Mouse (Mus musculus) adrenal gland, adult 2 months (tissue): ENCODE data around the gene H6pd. TPM values are rescaled to one million over a fixed set of nuclear protein-coding genes. Genes with fewer than 3 reads are reported as not detected.

ENCODE experiments used
- DNase-seq: peaks from one replicate; pipeline ENCODE4 v3.0.0; 2021
- polyA plus RNA-seq: library from polyadenylated mRNA; depleted of rRNA; stranded (reverse); fragments of >200 nt; gene quantifications from 2 replicates; pipeline ENCODE4 v1.2.3, GENCODE M21; 2012
- total RNA-seq, 2 experiments: library from RNA; stranded (reverse); gene quantifications; 2 replicates each; pipeline ENCODE4 v1.2.3; 2021

The H6pd gene
- total and polyA plus RNA-seq, 3 experiments = 120 to 197 (median 154) TPM

GRCm38 (mm10) chr4:150019741-150020380, 11.0 kb upstream of the H6pd start:
- peak; percentile 33 for DNase-seq

DNA sequence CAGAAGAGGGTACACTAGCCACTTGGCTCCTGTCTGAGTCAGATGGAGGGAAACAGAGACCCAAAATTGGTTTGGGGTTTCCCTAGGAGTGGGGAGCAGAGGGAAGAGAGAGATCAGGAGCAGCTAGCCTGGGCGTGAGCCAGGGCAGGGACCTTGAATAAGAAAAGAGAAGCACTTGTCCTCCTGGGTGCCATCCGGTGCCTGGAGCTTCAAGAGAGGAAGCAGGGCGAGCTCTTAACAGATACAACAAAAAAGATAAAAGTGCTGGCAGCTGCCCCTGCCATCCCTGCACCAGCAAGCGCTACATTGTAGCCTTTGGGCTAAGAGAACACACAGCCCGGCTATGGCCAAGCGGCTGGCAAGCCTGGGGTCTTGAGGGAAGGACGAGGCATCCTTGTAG, 6.6 kb upstream of the H6pd start:
- DNase-seq = peak; percentile 64

DNA sequence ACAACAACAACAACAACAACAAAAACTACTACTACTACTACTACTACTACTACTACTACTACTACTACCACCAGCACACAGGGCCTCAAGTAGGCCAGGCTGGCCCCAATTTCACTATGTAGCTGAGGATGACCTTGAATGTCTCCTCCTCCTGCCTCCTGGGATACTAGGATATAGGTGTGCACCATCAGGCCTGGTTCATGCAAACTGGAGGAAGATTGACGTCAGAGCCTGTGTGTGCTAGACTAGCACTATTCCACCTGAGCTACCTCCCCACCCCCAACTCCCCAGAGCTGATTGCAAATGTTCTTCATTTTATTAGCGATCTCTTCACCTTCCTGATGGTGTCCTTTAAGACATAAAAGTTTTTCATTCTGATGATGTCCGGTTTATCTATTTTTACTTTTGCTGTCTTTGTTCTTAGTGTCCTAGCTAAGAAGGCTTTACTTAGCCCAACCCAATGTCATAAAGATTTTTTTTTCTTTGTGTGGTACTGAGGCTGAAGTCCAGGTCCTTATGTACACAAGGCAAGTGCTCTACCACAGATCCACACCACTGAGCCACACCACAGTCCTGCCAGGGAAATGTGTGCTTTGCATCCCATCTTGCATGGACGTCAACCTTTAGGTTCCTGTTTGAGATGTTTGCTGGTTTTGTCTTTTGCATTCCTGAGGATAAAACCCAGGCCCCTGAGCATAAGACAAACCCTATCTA, 5.7 kb upstream of the H6pd start:
- DNase-seq = no peak

DNA sequence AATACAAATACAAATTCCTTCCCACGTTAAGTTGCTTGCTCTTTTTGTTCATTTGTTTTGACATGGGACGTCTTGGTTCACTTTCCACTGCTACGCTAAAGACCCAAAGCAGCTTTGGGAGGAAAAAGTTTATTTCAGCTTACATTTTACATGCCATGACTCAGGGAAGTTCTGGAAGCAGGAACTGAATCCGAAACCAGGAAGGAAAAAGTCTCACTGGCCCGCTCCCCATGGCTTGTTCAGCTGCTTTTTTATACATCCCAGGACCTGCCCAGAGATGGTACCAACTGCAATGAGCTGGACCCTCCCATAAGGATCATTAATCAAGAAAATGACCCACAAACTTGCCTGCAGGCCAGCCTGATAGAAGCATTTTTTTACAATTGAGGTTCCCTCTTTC, 5.0 kb upstream of the H6pd start:
- no peak for DNase-seq

GRCm38 (mm10) chr4:150013186-150013690, 4.4 kb upstream of the H6pd start:
- DNase-seq = peak; percentile 27

GRCm38 (mm10) chr4:150012322-150012723, 3.5 kb upstream of the H6pd start:
- DNase-seq = no peak

DNA sequence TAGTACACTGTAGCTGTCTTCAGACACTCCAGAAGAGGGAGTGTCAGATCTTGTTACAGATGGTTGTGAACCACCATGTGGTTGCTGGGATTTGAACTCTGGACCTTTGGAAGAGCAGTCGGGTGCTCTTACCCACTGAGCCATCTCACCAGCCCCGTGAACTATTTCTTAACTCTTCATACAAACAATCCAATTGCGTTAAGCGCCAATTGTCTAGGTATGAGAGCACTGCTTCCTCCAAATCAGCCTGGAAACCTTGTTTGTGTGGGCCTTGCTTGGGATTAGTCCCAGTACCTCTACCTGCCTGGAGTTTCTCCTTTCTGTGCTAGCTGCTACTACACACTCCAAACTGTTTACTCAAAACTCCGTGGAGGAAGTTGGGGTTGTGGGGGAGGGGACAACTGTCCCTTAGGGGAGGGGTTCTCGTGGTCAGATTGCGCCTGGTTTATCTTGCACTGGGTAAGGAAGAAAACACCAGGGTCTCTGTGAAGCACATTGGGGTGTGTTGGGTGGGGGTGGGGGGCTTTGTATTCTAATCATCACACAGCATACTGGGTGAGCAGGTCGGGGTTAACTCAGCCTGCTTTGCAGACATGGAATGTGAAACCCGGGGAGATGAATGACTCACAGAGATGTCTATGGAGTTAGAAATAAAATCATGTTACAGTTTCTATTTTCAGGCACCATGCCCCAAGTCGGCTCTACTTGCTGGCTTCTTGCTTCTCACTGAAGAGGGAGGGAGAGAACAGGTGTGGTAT, 2.9 kb upstream of the H6pd start:
- no peak for DNase-seq

DNA sequence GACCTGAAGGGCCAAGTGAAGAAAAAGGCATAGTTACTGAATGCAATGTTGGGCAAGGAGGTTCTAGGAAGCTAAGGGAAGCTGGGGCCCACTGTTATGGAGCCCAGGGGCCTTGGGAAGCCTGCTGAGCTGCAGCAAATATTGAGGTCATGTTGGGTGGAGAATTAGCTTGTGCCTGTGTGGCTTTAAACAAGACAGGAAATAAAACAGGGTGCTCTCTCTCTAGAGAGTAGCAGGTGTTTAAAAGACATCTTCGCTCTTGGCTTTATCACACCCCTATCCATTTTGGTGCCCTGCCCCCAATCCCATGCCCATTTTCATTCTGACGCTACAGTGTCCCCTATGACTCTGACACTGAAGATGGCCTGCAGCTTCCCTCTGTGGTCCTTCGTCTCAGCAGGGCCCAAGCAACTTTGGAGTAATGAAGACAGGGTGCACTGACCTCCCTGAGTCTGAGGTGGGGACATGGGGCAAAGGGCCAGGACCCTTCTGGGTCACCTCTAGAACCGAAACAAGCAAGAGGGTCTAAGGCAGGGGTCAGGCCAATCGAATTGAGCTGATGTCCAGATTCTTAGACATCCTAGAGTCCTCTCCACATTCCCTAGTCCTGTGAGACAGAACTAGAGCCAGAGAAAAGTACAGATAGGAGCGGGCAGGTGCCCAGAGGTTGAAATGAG, 1.4 kb upstream of the H6pd start:
- DNase-seq = no peak

DNA sequence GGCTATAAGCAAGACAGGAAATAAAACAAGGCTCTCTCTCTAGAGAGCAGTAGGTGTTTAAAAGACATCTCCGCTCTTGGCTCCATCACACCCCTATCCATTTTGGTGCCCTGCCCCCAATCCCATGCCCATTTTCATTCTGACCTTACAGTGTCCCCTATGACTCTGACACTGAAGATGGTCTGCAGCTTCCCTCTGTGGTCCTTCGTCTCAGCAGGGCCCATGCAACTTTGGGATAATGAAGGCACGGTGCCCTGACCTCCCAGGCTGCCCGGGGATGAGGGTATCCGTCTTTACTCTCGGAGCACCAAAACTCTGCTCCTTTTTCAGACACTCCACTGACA, 736 bp upstream of the H6pd start:
- DNase-seq = no peak

DNA sequence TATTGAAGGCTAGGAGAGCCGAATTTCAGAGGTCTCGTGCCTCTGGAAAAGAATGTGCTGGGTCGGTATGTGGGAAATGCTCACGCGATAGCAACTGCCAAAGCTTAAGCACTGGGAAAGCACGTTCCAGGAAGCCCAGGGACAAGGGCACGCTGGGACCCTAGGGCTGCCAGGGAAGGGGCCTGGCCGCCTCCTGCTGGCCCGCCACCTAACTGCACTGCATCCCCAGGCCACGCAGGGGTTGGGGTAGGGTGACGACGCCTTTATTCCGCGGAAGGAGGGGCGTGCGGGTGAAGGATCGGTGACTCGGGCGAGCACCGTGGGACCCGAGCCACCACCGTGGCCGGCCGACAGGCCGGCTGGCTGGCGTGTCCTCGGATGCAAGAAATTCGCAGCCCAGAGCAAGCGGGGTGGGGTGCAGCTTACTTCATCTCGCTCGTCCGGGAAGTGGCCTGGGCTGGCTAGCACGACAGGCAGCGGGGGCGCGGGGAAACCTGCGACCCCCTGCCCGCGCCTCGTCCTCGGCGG, 434 bp downstream of the H6pd start:
- DNase-seq = peak; percentile 92

DNA sequence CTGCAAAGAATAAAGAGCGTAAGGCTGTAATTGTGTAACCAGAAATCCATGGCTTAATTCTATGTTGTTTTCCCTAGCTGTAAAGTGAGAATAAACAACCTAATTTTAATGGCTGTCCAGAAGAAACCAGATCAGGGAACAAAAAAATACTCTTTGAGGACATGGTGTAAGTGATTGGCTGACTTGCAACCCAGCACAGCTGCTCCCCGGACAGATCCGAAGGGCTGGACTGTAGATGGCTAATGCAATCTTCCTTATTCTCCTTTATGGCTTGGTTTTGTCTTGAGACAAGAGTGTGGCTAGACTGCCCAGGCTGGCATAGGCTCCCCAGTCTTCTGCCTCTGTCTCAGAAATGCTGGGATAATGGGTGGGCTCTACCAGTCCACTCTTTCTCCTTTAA, 1.4 kb downstream of the H6pd start:
- no peak for DNase-seq

GRCm38 (mm10) chr4:150006991-150007390, 1.8 kb downstream of the H6pd start:
- DNase-seq = no peak

DNA sequence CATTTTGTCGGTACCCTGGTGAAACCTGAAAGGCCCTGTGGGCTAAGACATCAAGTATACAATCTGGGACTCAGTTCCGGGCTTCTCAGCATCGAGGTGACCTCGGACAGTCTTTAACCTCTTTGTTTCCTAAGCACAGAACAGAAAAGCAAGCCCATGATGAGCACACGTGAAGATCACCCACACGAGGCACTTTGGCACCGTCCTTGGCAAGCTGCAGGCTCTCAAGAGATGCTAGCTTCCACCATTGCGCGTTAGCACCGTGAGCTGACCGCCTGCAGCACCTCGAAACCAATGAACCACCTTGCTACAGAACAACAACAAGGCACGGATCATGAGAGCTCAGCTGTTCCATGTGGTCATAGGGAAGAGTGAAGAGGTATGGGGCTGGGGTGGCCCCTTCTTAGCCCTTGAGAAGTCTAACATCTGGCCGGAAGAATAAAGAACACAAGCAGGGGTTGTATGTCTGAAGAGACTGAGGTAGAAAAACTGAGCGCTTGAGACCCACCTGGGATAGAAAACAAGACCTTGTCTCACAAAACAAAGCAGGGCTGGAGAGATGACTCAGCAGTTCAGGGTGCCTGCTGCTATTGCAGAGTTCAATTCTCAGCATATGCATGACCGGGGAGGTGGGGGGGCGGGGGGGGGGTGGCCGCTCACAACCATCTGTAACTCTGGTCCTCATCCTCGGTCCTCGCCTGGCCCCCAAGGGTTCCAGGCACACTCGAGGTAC, 2.5 kb downstream of the H6pd start:
- DNase-seq = no peak

DNA sequence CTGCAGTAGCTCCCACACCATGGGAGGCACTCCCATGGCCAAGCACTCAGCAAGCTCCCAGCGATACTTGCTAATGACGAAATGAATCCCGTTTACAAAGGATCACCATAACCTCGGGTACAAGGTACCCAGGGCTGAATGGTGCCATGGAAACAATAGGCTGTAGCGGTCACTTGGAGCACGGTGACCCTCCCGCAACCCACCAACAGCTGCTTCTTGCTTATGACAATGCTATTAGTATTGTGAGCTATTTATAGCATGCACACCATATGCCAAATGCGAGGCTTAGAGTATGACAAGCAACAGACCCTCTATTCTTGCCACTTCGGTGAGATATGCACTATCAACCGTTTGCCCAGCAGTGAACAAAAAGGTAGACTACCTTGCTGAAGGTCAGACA, 3.6 kb downstream of the H6pd start:
- no peak for DNase-seq

GRCm38 (mm10) chr4:150003641-150004040, 5.2 kb downstream of the H6pd start:
- no peak for DNase-seq

- DNase-seq = peak; percentile 56
These were observed 5.7 kb downstream of the H6pd start for GRCm38 (mm10) chr4:150003021-150003580.

GRCm38 (mm10) chr4:150002021-150002528, 6.7 kb downstream of the H6pd start:
- DNase-seq = peak; percentile 65

GRCm38 (mm10) chr4:150001221-150001860, 7.5 kb downstream of the H6pd start:
- peak; percentile 42 for DNase-seq

GRCm38 (mm10) chr4:149999931-150000555, 8.8 kb downstream of the H6pd start:
- peak; percentile 42 for DNase-seq

GRCm38 (mm10) chr4:149999510-149999900, 9.3 kb downstream of the H6pd start:
- DNase-seq = peak; percentile 29
